Mouse (Mus musculus): Measurements from ENCODE around the gene Kcnn4. TPM values are rescaled to one million over a fixed set of nuclear protein-coding genes. Genes with fewer than 3 reads are reported as not detected.
A peak's percentile ranks its signal among the peaks of the same experiment; 100 is the strongest.

Gene Kcnn4
- 0.09 and 0.53 TPM in 2 replicates for polyA plus RNA-seq (2014; fragmentation: Nextera tagmentation; extraction: Ambion mirVana)

DNA sequence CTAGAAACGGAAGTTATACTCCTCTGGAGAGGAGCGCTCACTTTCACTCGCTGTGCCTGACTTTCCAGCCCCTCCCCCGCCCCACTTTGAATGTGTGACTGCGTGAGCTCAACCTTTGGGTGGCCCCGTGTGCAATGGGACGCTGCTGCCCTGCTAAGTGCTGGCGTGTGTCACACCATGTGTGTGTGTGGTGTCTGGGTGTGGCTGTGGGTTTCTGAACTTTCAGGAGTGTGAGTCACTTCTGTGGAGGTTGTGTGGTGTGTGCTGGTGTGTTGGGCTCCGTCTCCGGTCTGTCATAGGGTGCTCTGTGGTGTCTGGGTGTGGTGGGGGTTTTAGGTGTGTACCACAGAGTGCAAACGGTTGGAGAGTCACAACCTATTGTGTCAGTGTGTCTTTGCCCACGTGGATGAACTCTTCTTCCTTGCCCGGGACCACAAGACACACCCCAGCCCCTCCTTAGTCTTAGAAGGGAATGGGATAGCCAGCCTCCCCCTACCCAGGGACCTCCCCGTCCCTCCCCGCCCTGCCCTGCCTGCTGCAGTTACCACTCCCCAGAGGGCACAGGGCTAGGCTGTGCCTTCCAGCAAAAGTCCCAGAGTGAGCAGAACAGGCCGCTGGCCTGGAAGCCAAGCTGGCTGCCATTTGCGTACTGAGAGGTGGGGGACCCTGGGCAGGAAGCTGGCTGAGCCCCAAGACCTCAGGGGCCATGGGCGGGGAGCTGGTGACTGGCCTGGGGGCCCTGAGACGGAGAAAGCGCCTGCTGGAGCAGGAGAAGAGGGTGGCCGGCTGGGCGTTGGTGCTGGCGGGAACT is at the start of gene Kcnn4:
Gene Kcnn4, plus strand, starts transcription at position 533 of the 811 bp plus-strand sequence.
- H3K9ac ChIP-seq (ENCODE audit: low read length) = no peak within 1 kb of the TSS
- no peaks in the 10 kb centered on the region for H3K9me3 ChIP-seq (replicated peaks; ENCODE audit: control insufficient read depth, low read length)
- H3K4me1 ChIP-seq (ENCODE audit: control insufficient read depth, insufficient read depth, low read length) = peaks cover 6% of the 10 kb centered on the region; the same call in 1 of the 2 replicates
- no peak for ATAC-seq
- no peaks in the 10 kb centered on the region for H3K27me3 ChIP-seq (replicated peaks; ENCODE audit: control insufficient read depth, insufficient read depth, low read length)
- no peak within 1 kb of the TSS for H3K4me2 ChIP-seq (ENCODE audit: low read length)
- H3K4me3 ChIP-seq (ENCODE audit: low read depth, low read length) = no peak within 1 kb of the TSS
- WGBS = 45% methylated on average over 23 of the region's 23 CpGs
- H3K36me3 ChIP-seq (ENCODE audit: control insufficient read depth, insufficient read depth, low read length) = no peaks in the 10 kb centered on the region
- DNase-seq (ENCODE audit: low spot score) = no peak
- H3K27ac ChIP-seq (ENCODE audit: low read depth, low read length) = no peak within 1 kb of the TSS

DNA sequence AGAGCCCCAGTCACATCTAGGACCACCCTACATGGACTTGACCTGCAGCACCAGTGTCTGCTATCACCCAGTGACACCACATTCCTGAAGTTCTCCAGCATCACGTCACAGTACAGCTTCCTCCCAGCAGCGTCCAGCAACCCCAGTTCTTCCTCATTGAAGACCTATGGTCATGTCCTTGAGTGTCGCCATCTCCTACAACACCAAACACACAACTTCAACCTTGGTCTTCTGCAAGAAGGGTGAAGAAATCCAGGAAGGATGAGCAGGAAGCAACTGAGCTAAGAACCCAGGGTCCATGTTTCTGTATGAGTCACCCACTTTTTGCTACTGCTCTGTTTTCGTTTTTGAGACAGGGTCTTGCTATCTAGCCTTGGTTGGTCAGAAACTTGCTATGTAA is 47.5 kb upstream of the Kcnn4 start:
- no peak overlapping the region for H3K4me3 ChIP-seq (ENCODE audit: low read depth, low read length)
- no peak overlapping the region for H3K4me2 ChIP-seq (ENCODE audit: low read length)
- peaks cover 7% of the 10 kb centered on the region; the same call in 1 of the 2 replicates for H3K9me3 ChIP-seq (replicated peaks; ENCODE audit: control insufficient read depth, low read length)
- WGBS = 82% methylated on average over 4 of the region's 4 CpGs
- H3K27ac ChIP-seq (ENCODE audit: low read depth, low read length) = no peak overlapping the region
- ATAC-seq (no peak), DNase-seq (ENCODE audit: low spot score) (no peak)
- no peak overlapping the region for H3K9ac ChIP-seq (ENCODE audit: low read length)
- peaks cover 3% of the 10 kb centered on the region; the same call in 1 of the 2 replicates for H3K4me1 ChIP-seq (ENCODE audit: control insufficient read depth, insufficient read depth, low read length)
- H3K27me3 ChIP-seq (replicated peaks; ENCODE audit: control insufficient read depth, insufficient read depth, low read length) = 0 out of 2 replicates have a peak, but pooled peaks cover 2% of the 10 kb centered on the region
- no peaks in the 10 kb centered on the region for H3K36me3 ChIP-seq (ENCODE audit: control insufficient read depth, insufficient read depth, low read length)

DNA sequence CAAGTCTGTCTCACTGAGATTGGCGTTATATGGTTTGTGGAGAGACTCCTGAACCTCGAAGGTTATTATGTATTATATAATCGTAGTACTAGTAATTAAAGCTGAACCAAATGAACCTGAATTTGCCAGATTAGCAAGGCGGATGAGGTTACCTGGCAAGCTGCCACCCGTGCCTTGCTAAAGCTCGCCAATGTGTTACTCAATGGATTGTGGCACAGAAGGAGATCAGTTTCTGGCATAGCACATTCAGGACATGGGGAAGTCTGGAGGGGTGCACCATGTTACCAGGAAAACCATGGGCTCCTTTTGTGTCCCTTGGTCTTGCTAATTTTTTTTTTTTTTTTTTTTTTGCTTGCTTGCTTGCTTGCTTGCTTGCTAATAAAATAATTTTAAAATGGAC is 44.9 kb upstream of the Kcnn4 start:
- 43% methylated on average over 6 of the region's 6 CpGs for WGBS
- DNase-seq (ENCODE audit: low spot score) (peak; percentile 68), ATAC-seq (peak; percentile 51; the same call in 1 of the 2 replicates)
- Histone ChIP-seq H3K4me2 (ENCODE audit: low read length) (peak overlapping the region; percentile 40), H3K9me3 (replicated peaks; ENCODE audit: control insufficient read depth, low read length) (peaks cover 7% of the 10 kb centered on the region; the same call in 1 of the 2 replicates), H3K27me3 (replicated peaks; ENCODE audit: control insufficient read depth, insufficient read depth, low read length) (no peaks in the 10 kb centered on the region), H3K9ac (ENCODE audit: low read length) (peak overlapping the region; percentile 54), H3K4me3 (ENCODE audit: low read depth, low read length) (peak overlapping the region; percentile 25; the same call in 1 of the 2 replicates), H3K4me1 (ENCODE audit: control insufficient read depth, insufficient read depth, low read length) (peaks cover 5% of the 10 kb centered on the region; the same call in 1 of the 2 replicates), H3K36me3 (ENCODE audit: control insufficient read depth, insufficient read depth, low read length) (no peaks in the 10 kb centered on the region), H3K27ac (ENCODE audit: low read depth, low read length) (peak overlapping the region; percentile 3; the same call in 1 of the 2 replicates)

DNA sequence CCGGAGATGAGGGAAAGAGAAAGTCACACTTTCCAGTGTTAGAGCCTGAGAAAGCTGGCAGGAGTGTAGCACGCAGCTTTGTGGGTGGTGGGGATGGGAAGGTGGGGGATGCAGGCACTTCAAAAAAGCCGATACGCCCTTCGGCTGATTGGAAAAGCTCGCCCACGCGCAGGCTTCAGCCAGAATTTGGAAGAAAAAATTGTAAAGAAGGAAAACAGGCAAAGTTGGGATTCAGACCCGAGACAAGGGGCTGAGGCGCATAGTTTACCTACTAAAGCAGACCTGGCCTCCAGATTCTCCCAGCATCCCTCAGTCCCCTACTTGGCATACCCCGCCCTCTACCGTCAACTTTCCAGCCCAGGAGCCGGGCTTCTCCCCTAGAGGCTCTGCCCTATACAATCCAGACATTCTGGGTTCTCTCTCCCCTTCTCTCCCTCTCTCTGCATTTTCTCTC is 44.4 kb upstream of the Kcnn4 start:
- H3K36me3 ChIP-seq (ENCODE audit: control insufficient read depth, insufficient read depth, low read length) = no peaks in the 10 kb centered on the region
- DNase-seq (ENCODE audit: low spot score) (peak; percentile 65), ATAC-seq (peak; percentile 81)
- peak overlapping the region; percentile 54 for H3K9ac ChIP-seq (ENCODE audit: low read length)
- WGBS = 3% methylated on average over 13 of the region's 13 CpGs
- peak overlapping the region; percentile 3; the same call in 1 of the 2 replicates for H3K27ac ChIP-seq (ENCODE audit: low read depth, low read length)
- peaks cover 7% of the 10 kb centered on the region; the same call in 1 of the 2 replicates for H3K9me3 ChIP-seq (replicated peaks; ENCODE audit: control insufficient read depth, low read length)
- no peaks in the 10 kb centered on the region for H3K27me3 ChIP-seq (replicated peaks; ENCODE audit: control insufficient read depth, insufficient read depth, low read length)
- H3K4me2 ChIP-seq (ENCODE audit: low read length) = peak overlapping the region; percentile 40
- peak overlapping the region; percentile 25 for H3K4me3 ChIP-seq (ENCODE audit: low read depth, low read length)
- H3K4me1 ChIP-seq (ENCODE audit: control insufficient read depth, insufficient read depth, low read length) = peaks cover 6% of the 10 kb centered on the region; the same call in 1 of the 2 replicates

DNA sequence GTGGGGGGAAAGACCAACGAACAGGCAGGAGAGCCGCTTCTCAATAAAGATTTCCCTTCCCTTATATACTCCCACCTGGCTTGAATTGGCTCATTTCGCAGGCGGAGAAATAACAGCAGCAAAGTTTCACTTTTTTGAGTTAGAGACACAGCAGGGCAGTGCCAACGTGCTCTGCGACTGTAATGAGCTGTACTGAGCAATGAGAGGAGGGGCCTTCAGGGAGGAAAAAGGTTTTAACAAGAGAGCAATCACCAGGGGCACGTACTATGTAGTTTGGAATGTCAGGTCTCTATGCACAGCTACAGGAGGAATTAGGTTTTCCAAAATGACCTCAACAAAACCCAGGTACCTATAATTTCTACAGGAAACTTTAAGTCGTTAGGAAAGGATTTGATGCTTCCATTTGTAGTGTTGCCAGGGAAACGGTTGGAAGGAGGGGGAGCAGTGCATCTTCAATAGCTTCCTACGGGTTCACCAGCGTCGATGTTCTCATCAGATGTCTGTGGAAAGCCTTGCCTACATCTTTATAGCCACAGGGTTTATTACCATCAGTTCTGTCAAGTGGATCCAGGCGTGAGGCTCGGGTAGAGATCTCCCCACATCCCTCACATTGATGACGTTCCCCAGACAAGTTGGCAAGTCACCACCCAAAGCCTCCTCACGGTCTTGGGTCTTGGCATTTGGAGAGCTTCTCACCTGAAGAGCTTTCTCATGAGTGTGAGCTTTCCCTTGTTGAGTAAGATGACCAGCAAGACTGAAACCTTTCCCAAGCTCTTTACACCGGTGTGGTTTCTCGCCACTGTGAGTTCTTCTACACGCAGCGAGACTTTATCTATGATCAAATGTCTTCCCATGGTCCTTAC is 43.6 kb upstream of the Kcnn4 start:
- Histone ChIP-seq H3K4me3 (ENCODE audit: low read depth, low read length) (peak overlapping the region; percentile 25; the same call in 1 of the 2 replicates), H3K4me2 (ENCODE audit: low read length) (peak overlapping the region; percentile 40), H3K36me3 (ENCODE audit: control insufficient read depth, insufficient read depth, low read length) (no peaks in the 10 kb centered on the region), H3K4me1 (ENCODE audit: control insufficient read depth, insufficient read depth, low read length) (peaks cover 6% of the 10 kb centered on the region; the same call in 1 of the 2 replicates), H3K9ac (ENCODE audit: low read length) (peak overlapping the region; percentile 54), H3K9me3 (replicated peaks; ENCODE audit: control insufficient read depth, low read length) (peaks cover 7% of the 10 kb centered on the region; the same call in 1 of the 2 replicates), H3K27ac (ENCODE audit: low read depth, low read length) (0 out of 2 replicates have a peak overlapping the region, but pooled peaks have one; percentile 3), H3K27me3 (replicated peaks; ENCODE audit: control insufficient read depth, insufficient read depth, low read length) (no peaks in the 10 kb centered on the region)
- DNase-seq (ENCODE audit: low spot score) = peak; percentile 52
- peak; percentile 67 for ATAC-seq
- 35% methylated on average over 20 of the region's 20 CpGs for WGBS

DNA sequence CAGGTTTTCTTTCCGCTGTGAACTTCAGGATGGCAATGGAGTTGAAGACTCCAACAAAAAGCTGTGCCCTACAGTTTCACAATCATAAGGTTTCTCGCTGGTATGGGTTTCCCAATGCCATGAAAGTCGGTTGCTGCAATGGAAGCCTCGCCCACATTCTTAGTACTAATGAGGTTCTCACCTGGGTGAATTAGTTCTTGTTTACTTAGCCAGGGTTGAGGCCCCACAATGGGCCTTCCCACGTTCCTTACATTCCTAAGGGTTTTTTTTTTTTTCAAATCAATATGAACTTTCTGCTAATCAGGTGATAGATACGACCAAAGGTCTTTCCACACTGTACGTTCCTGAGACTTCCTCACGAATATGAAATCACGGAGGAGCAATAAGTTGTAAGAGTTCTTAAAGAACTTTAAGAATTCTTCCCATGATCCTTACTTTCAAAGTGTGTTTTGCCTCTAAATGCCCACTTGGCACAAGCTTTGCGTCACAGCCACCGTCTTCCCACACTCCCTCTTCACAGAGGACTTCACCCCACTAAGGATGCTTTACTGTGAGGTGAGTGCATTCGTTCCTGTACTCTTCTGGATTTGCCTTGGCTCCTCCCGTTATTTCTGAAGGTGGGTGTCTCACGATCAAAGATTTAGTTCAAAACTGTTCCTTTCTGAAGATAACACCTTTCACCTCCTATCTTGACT is 42.6 kb upstream of the Kcnn4 start:
- Histone ChIP-seq H3K27me3 (replicated peaks; ENCODE audit: control insufficient read depth, insufficient read depth, low read length) (no peaks in the 10 kb centered on the region), H3K27ac (ENCODE audit: low read depth, low read length) (no peak overlapping the region), H3K4me1 (ENCODE audit: control insufficient read depth, insufficient read depth, low read length) (peaks cover 6% of the 10 kb centered on the region; the same call in 1 of the 2 replicates), H3K4me2 (ENCODE audit: low read length) (no peak overlapping the region), H3K4me3 (ENCODE audit: low read depth, low read length) (no peak overlapping the region), H3K36me3 (ENCODE audit: control insufficient read depth, insufficient read depth, low read length) (no peaks in the 10 kb centered on the region), H3K9me3 (replicated peaks; ENCODE audit: control insufficient read depth, low read length) (peaks cover 7% of the 10 kb centered on the region; the same call in 1 of the 2 replicates), H3K9ac (ENCODE audit: low read length) (no peak overlapping the region)
- DNase-seq (ENCODE audit: low spot score) (no peak), ATAC-seq (no peak)
- WGBS = 91% methylated on average over 14 of the region's 14 CpGs

DNA sequence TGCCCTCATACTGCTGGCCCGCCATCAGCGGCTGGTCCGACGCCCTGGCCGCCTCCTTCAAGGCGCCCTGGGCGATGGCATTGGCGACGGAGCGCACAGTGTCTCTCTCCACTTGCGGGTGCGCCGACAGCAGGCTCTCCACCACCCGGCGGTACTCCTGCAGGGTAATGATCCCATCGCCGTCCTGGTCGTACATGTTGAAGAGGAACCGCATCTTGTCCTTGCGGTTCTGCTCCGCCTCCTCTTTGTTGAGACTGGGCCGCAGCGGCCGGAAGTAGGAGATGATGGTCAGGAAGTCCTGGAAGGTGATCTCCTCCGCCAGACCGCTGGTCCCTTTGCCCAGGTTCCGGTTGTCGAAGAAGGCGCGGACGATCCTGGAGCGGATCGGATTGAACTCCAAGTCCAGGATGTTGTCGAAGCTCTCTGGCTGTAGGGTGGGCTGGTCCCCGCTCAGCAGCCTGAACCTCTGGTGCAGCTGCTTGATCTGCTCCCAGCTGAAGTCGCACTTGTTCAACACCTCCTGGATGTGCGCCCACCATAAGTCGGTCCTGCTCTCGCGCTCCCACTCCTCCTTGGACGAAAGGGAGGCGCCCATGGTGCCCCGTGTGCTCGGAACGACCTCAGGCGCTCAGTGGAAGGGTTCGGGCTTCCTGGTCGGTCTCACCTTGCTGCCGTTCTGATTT is 36.6 kb upstream of the Kcnn4 start, which contains the start of gene Tescl:
Gene Tescl, minus strand, starts transcription at position 633 of the 683 bp plus-strand sequence.
- 58% methylated on average over 49 of the region's 49 CpGs for WGBS
- Histone ChIP-seq H3K36me3 (ENCODE audit: control insufficient read depth, insufficient read depth, low read length) (no peaks in the 10 kb centered on the region), H3K9ac (ENCODE audit: low read length) (no peak within 1 kb of the TSS), H3K27me3 (replicated peaks; ENCODE audit: control insufficient read depth, insufficient read depth, low read length) (no peaks in the 10 kb centered on the region), H3K4me1 (ENCODE audit: control insufficient read depth, insufficient read depth, low read length) (0 out of 2 replicates have a peak, but pooled peaks cover 3% of the 10 kb centered on the region), H3K27ac (ENCODE audit: low read depth, low read length) (no peak within 1 kb of the TSS), H3K9me3 (replicated peaks; ENCODE audit: control insufficient read depth, low read length) (no peaks in the 10 kb centered on the region), H3K4me3 (ENCODE audit: low read depth, low read length) (no peak within 1 kb of the TSS), H3K4me2 (ENCODE audit: low read length) (no peak within 1 kb of the TSS)
- DNase-seq (ENCODE audit: low spot score) (no peak), ATAC-seq (no peak)
